Mouse (Mus musculus): ENCODE results near the gene Cxcl2. TPM values are rescaled to one million over a fixed set of nuclear protein-coding genes. Genes with fewer than 3 reads are reported as not detected.

Cxcl2 gene
- polyA plus RNA-seq, 1 experiment from 2014 or later: 0.30 TPM

DNA sequence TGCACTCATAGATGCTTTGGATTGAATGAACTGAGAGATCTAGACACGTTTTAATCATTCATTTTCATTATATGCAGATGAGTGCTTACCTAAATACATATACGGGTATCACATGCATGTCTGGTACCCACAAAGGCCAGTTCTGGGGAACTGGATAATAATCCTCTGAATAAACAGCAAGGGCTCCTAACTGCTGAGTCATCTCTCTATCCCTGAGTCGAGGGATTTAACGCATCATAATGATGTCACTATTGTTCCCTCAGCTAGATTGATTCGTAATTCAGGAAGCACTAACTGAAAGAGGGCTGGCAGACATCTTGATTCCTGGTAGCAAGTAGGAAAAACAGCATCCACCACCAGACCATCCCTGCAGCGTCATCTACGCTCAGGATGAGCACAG lies 3.0 kb upstream of the Cxcl2 start:
- TF ChIP-seq CTCF (IDR thresholded peaks at IDR 0.05; ENCODE audit: low read depth): no peak
- H3K4me2 ChIP-seq (replicated peaks; ENCODE audit: low read depth): no peak overlapping the region
- peaks cover 7% of the 10 kb centered on the region; the same call in 1 of the 2 replicates for H3K4me1 ChIP-seq (replicated peaks; ENCODE audit: control insufficient read depth, insufficient read depth, low read length)
- no peak overlapping the region for H3K9ac ChIP-seq (ENCODE audit: low read depth, low read length)
- H3K4me3 ChIP-seq (ENCODE audit: low read depth, low read length): no peak overlapping the region
- H3K9me3 ChIP-seq (ENCODE audit: control insufficient read depth): no peaks in the 10 kb centered on the region
- H3K27me3 ChIP-seq (replicated peaks; ENCODE audit: control insufficient read depth, insufficient read depth, low read length): peaks cover 16% of the 10 kb centered on the region
- H3K27ac ChIP-seq (ENCODE audit: low read depth, low read length): no peak overlapping the region
- no peak for ATAC-seq
- 74% methylated on average over 7 of the region's 7 CpGs for WGBS
- no peaks in the 10 kb centered on the region for H3K36me3 ChIP-seq (ENCODE audit: control insufficient read depth, insufficient read depth)

DNA sequence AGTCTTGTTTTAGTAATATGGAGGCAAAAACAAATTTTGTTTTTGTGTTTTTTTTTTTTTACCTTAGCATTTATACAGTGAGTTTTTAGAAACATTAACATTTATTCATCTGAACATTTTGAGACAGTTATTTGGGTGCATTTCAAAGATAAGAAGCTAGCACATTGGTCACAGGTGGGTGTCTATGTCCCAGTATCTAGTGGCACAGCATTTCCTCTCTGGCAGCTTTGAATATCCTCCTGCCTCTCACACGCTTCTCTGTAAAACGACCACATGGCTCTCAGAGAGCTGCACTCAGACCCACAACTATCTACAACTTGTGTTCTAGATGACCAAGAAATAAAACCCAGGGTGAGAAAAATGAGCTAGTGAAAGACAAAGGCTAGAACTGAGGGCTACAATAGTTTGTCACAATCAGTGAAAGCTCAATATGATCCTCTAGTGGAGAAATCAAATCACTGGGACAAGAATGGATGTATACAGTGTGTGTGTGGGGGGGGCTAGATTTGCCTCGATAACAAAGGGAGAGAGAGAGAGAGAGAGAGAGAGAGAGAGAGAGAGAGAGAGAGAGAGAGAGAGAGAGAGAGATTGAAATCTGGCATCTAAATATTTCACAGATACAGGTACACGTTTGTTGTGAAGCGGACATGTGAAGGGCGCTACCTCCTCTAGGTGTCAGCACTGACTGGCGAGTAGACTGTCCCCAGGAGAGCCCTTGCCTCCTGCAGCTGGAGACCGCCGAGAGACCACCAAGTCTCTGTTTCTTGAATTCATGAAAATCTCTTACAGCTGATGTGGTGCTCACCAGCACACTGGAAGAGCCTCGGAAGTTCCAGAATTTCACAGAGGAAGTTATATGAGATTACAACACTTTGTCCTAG lies 1.1 kb upstream of the Cxcl2 start:
- H3K27ac ChIP-seq (ENCODE audit: low read depth, low read length): no peak overlapping the region
- peaks cover 7% of the 10 kb centered on the region; the same call in 1 of the 2 replicates for H3K4me1 ChIP-seq (replicated peaks; ENCODE audit: control insufficient read depth, insufficient read depth, low read length)
- peaks cover 18% of the 10 kb centered on the region for H3K27me3 ChIP-seq (replicated peaks; ENCODE audit: control insufficient read depth, insufficient read depth, low read length)
- H3K9ac ChIP-seq (ENCODE audit: low read depth, low read length): no peak overlapping the region
- WGBS: 14% methylated on average over 10 of the region's 10 CpGs
- TF ChIP-seq CTCF (IDR thresholded peaks at IDR 0.05; ENCODE audit: low read depth): peak; percentile 63
- H3K36me3 ChIP-seq (ENCODE audit: control insufficient read depth, insufficient read depth): no peaks in the 10 kb centered on the region
- peak overlapping the region; percentile 65 for H3K4me2 ChIP-seq (replicated peaks; ENCODE audit: low read depth)
- H3K9me3 ChIP-seq (ENCODE audit: control insufficient read depth): no peaks in the 10 kb centered on the region
- ATAC-seq: no peak
- H3K4me3 ChIP-seq (ENCODE audit: low read depth, low read length): peak overlapping the region; percentile 29; the same call in 1 of the 2 replicates

DNA sequence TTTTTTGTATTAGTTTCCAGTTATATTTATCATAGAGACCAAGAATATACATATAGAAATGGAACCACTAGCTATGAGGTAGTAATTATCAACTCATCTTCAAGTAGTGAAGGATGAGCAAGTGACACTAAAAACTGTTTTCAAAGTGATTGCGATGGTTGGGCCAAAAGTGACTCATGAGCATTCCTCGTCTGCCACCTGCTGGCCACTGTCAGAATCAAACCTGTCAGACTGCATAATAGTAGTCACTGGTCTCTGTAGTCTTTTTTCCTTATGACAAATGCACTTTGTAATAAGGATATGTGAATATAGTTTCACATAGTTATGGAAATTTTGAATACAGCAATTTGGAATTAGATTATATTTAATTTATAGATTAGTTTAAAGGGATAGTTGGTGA lies 5.3 kb downstream of the Cxcl2 start:
- Histone ChIP-seq H3K9ac (ENCODE audit: low read depth, low read length) (no peak overlapping the region), H3K4me1 (replicated peaks; ENCODE audit: control insufficient read depth, insufficient read depth, low read length) (no peaks in the 10 kb centered on the region), H3K36me3 (ENCODE audit: control insufficient read depth, insufficient read depth) (no peaks in the 10 kb centered on the region), H3K9me3 (ENCODE audit: control insufficient read depth) (no peaks in the 10 kb centered on the region), H3K27ac (ENCODE audit: low read depth, low read length) (no peak overlapping the region), H3K4me3 (ENCODE audit: low read depth, low read length) (no peak overlapping the region), H3K4me2 (replicated peaks; ENCODE audit: low read depth) (no peak overlapping the region), H3K27me3 (replicated peaks; ENCODE audit: control insufficient read depth, insufficient read depth, low read length) (peaks cover 10% of the 10 kb centered on the region)
- peak; percentile 89 for TF ChIP-seq CTCF (IDR thresholded peaks at IDR 0.05; ENCODE audit: low read depth)
- WGBS: 1% methylated on average over 2 of the region's 2 CpGs
- no peak for ATAC-seq

DNA sequence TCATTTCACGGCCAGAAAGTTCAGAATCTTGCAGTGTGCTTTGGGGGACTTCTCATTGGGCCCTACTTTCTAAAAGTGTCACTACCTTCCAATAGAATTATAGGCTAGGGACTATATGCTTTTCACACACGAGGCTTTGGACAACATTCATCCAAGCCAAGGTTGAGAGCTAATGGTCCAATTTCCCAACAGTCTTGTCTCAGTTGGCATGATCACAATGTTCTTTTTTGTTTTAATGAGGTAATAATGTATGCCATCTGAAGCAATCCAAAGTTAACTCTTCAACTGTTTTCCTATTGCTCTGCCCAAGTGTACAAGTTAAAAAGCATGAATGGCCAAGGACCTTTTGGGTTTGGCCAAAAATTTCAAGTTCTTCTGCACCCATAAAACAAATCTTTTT lies 15.8 kb downstream of the Cxcl2 start:
- ATAC-seq: no peak
- TF ChIP-seq CTCF (IDR thresholded peaks at IDR 0.05; ENCODE audit: low read depth): no peak
- no peak overlapping the region for H3K9ac ChIP-seq (ENCODE audit: low read depth, low read length)
- no peaks in the 10 kb centered on the region for H3K27me3 ChIP-seq (replicated peaks; ENCODE audit: control insufficient read depth, insufficient read depth, low read length)
- no peaks in the 10 kb centered on the region for H3K4me1 ChIP-seq (replicated peaks; ENCODE audit: control insufficient read depth, insufficient read depth, low read length)
- H3K9me3 ChIP-seq (ENCODE audit: control insufficient read depth): no peaks in the 10 kb centered on the region
- H3K36me3 ChIP-seq (ENCODE audit: control insufficient read depth, insufficient read depth): no peaks in the 10 kb centered on the region
- WGBS: 86% methylated on average over 2 of the region's 2 CpGs
- H3K27ac ChIP-seq (ENCODE audit: low read depth, low read length): no peak overlapping the region
- no peak overlapping the region for H3K4me3 ChIP-seq (ENCODE audit: low read depth, low read length)
- H3K4me2 ChIP-seq (replicated peaks; ENCODE audit: low read depth): no peak overlapping the region

DNA sequence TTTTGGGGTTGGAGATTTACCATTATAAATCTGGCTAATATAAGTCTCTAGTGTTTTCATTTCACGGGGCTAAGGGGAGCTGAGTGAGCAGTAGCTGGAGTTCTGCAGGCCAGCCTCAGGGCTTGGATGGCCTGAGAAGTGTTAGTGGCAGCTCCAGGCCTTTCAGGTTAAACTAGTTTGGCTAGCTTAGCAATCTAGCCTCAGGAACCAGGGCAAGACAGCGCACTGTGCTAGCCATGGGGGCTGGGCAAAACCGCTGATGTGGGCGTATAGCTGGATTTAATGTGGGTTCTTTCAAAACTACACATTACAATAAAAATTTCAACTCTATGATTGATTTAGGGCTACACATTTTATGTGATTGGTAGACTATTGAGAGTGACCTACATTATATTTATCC lies 19.3 kb downstream of the Cxcl2 start:
- H3K27me3 ChIP-seq (replicated peaks; ENCODE audit: control insufficient read depth, insufficient read depth, low read length): no peaks in the 10 kb centered on the region
- no peaks in the 10 kb centered on the region for H3K9me3 ChIP-seq (ENCODE audit: control insufficient read depth)
- no peak for TF ChIP-seq CTCF (IDR thresholded peaks at IDR 0.05; ENCODE audit: low read depth)
- H3K27ac ChIP-seq (ENCODE audit: low read depth, low read length): no peak overlapping the region
- no peak for ATAC-seq
- no peak overlapping the region for H3K4me2 ChIP-seq (replicated peaks; ENCODE audit: low read depth)
- no peak overlapping the region for H3K9ac ChIP-seq (ENCODE audit: low read depth, low read length)
- H3K4me1 ChIP-seq (replicated peaks; ENCODE audit: control insufficient read depth, insufficient read depth, low read length): no peaks in the 10 kb centered on the region
- H3K4me3 ChIP-seq (ENCODE audit: low read depth, low read length): no peak overlapping the region
- H3K36me3 ChIP-seq (ENCODE audit: control insufficient read depth, insufficient read depth): no peaks in the 10 kb centered on the region
- WGBS: 83% methylated on average over 4 of the region's 4 CpGs

DNA sequence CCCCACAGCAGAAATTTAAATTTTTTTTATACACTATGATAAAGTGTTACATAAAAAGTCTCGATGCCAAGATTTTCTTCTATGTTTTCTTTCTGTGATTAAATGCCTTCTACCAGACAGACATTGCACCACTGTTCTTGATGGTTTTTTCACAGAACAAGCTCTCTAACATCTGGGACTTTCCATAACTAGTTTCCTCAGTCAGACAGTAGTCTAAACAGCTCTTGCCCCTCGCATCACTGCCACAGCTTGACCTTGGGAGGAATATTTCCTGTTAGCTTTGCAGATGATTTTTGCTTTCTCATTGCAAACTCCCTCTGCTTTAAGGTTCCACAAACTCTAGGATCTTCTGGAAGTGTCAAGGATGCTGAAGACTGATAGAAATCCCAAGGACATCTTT lies 26.9 kb downstream of the Cxcl2 start:
- Histone ChIP-seq H3K27ac (ENCODE audit: low read depth, low read length) (peak overlapping the region; percentile 96), H3K9ac (ENCODE audit: low read depth, low read length) (peak overlapping the region; percentile 95; the same call in 1 of the 2 replicates), H3K4me1 (replicated peaks; ENCODE audit: control insufficient read depth, insufficient read depth, low read length) (0 out of 2 replicates have a peak, but pooled peaks cover 3% of the 10 kb centered on the region), H3K27me3 (replicated peaks; ENCODE audit: control insufficient read depth, insufficient read depth, low read length) (no peaks in the 10 kb centered on the region), H3K9me3 (ENCODE audit: control insufficient read depth) (no peaks in the 10 kb centered on the region), H3K4me3 (ENCODE audit: low read depth, low read length) (peak overlapping the region; percentile 68), H3K4me2 (replicated peaks; ENCODE audit: low read depth) (peak overlapping the region; percentile 65), H3K36me3 (ENCODE audit: control insufficient read depth, insufficient read depth) (0 out of 2 replicates have a peak, but pooled peaks cover 6% of the 10 kb centered on the region)
- TF ChIP-seq CTCF (IDR thresholded peaks at IDR 0.05; ENCODE audit: low read depth): no peak
- ATAC-seq: peak; percentile 14; the same call in 1 of the 2 replicates
- WGBS: 34% methylated on average over 2 of the region's 2 CpGs
